Mouse (Mus musculus) testis, postnatal 10 days (tissue): ENCODE data around the gene Spats2.
"Not testable (repeated sequence)": the region's sequence is repeated elsewhere in the genome, so short reads cannot be mapped to it uniquely, and the experiment has no call there.

Experiments used
- DNase-seq: peaks from one replicate; pipeline ENCODE4 v3.0.0; 2021; ENCODE audit warnings: low spot score

Spats2 gene

DNA sequence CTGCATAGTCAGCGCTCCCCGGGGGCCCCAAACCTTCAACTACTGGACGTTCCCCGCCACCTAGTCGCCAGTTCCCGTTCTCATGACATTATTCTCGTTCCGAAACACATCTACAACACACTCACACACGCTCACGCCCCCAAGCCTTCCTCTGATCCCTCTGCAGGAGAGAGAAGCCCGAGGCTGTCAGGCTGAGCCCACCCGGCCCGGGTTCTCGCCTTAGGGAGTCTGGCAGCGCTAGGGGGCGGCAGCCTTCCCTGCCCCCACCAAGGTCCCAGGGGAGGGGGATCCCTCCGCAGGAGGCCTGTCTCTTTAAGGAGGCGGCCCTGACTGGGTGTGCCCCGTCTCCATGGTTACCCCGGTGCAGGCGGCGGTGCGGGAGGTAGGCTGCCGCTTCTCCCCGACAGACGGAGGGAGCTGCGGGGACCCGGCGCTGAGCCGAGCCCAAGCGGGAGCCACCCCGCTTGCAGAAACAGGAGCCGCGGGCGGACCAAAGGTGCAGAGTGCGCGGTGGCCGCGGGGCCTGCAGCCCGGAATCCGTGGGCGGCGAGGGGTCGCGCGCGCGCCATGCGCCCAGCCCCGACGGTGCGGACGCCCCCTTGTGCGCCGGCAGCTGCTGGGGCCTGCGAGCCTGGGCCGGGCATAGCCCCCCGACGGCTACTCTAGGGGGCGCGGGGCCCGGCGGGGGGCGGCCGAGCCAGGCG lies 98.6 kb downstream of the Spats2 start, which contains the start of gene Kcnh3:
Gene Kcnh3, plus strand, starts transcription at position 654 of the 704 bp plus-strand sequence.
- peak; percentile 73 for DNase-seq

DNA sequence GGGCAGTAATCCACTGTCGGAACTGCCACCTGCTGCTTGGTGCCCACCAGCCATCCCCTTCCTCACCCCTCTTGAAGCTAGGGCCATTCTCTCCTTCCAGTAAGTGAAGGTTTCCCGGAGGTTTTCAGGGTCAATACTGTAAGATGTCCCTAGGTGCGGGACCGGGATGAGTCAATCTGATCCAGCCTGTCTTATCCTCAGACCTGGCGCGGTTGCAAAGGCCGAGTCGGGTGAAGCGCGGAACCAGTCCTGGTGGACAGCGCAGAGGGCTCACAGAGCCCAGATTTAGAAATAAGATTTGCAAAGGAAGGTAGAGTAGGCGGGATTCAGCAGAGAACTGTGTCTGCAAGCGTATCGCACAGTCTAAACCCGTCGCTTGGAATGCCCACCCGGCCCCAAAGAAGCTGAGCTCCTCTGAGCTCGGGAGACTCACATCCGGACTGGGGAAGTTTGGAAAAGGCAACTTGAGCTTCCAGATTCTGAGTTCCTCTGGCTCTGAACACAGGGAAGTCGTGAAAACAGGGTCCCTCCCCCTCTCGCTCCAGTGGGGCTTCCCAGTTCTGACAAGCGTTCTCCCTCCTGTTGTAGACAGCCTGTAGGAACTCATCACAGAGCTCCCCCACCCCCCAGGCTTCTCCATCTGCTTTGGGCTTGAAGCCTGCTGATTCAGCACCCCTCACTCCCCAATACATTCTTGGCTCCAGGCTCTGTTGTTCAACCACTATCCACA lies 99.5 kb downstream of the Spats2 start:
- no peak for DNase-seq

DNA sequence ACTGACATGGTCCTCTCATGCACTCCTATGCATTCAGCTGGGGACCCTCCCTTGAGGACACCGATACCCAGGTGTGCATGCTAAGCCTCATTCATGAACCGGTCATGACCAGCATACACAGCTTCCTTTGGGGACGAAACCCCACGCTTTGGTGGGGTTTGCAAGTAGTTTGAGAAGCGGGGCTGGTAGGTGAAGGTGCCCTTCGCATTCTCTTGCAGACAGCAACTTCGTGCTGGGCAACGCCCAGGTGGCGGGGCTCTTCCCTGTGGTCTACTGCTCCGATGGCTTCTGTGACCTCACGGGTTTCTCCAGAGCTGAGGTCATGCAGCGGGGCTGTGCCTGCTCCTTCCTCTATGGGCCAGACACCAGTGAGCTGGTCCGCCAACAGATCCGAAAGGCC lies 100.4 kb downstream of the Spats2 start:
- no peak for DNase-seq

DNA sequence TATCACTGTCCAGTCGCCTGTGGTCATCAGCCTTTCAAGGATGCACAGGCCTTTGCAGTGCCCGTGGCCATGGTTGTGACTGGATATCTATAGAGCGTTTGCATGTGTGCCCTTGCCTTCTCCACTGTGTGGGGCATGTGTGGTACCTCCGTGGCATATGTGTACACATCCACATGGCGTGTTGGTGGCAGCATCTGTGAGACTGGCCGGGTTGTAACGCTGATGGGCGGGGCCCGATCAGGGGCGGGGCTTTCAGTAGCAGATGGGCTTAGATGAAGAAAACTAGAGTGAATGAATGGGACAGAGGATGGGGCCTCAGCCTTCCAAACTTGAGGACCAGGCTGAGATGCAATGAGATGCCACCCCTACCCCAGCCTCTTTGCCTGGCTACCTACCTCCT lies 106.3 kb downstream of the Spats2 start:
- DNase-seq: no peak

DNA sequence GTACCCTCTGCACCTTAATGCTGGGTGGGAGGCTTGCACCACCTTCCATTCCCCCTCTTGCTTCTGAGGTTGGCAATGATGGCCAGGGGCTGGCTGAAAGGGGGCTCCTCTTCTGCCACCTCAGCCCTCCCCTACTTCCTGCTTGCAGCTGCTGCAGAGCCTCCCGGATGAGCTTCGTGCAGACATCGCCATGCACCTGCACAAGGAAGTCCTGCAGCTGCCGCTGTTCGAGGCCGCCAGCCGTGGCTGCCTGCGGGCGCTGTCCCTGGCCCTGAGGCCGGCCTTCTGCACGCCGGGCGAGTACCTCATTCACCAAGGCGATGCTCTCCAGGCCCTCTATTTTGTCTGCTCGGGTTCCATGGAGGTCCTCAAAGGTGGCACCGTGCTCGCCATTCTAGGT lies 108.0 kb downstream of the Spats2 start:
- no peak for DNase-seq

DNA sequence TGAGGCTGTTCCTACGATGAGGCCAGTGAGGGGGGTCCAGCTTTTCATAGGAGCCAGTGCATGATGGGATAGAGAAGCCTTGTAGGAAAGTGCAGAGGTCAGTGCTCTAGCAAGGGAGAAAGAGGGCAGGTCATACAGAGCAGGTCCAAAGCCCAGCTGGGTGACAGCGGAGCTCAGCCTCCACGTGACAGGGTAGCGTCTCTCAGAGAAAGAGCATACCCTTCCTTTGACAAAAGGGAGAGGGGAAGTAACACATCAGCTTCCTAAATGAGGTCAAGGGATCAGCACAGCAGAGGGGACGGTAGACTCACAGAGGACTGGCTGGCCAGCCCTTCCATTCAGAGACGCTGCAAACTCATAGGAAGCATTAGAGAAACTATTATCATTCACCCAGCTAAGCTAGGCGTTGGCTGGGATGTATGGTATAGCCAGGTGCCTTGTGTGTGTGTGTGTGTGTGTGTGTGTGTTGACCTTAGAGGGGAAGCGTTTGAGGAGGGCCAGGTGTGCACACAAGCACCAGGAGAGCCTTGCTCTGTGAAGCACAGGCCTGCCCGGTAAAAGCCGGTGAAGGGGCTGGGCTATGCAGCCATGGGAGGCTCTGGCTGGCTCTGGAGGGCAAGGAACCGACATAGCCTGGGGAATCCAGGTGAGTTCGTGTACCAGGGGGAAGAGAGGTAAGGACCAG lies 108.8 kb downstream of the Spats2 start:
- no peak for DNase-seq

DNA sequence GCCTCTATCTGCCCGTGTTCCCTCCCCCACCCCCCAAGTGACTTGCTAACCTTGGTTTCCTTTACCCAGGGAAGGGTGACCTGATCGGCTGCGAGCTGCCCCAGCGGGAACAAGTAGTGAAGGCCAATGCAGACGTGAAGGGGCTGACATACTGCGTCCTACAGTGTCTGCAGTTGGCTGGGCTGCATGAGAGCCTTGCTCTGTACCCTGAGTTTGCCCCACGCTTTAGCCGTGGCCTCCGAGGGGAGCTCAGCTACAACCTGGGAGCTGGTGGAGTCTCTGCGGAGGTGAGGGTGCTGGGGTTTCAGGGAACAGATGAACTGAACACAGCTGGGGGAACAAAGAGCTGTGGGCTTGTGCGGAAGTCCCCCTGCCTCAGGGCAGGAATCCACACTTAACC lies 112.3 kb downstream of the Spats2 start:
- no peak for DNase-seq

DNA sequence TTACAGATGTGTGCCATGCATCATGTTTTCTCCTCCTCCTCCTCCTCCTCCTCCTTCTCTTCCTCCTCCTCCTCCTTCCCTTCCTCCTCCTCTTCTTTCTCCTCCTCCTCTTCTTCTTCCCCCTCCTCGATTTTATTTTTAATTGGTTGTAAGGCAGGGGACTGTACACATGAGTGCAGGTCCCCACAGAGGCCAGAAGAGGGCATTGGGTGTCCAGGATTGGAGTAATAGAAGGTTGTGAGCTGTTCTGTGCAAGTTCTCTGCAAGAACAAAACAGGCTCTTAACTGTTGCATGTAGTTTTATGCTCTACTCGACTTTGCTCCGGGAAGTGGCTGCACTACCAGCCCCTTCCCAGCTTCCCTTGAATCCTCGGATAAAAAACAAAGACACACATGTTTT lies 114.4 kb downstream of the Spats2 start:
- DNase-seq: no peak

DNA sequence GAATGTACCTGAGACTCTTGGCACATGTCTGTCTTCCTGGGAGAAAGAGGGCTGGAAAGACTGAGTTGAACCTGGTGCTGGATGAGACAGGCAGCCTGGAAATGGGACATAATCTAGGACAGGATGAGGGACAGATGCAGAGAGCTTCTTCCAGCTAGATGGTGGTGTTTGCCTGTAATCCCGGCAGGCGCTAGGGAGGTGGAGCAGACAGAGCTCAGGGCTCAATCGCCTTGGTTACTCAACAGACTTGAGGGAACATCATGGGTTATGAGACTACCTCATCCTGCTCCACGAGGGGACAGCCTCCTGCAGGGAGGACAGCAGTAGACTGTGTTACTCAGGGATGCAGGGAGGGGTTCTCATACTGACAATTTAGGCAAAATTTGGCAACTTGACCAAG lies 115.5 kb downstream of the Spats2 start:
- no peak for DNase-seq

DNA sequence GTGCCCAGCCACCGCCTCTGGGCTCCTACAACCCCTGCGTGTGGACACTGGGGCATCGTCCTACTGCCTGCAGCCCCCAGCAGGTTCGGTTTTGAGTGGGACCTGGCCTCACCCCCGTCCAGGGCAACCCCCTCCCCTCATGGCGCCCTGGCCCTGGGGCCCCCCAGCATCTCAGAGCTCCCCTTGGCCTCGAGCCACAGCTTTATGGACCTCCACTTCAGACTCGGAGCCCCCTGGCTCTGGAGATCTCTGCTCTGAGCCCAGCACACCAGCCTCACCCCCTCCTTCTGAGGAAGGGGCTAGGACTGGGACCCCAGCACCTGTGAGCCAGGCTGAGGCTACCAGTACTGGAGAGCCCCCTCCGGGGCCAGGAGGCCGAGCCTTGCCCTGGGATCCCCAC lies 116.3 kb downstream of the Spats2 start:
- DNase-seq: no peak

DNA sequence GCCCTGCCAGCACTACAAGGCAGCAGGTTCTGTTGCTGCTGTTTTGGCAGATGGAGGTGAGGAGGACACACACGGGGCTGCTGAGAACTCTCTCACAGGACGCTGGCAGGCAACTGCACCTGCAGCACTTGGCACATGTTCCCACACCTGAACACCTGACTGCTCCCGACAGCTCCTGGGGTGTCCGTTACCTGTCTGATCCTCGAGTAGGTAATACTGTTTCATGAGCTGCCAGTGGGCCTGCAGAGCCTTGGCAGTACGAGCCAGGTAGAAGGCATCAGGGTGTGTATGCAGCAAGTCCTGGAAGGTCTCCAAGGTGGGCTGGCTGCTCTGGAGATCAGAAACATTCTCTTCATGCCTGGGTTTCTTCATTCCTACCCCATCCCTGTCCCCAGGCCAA lies 121.0 kb downstream of the Spats2 start:
- DNase-seq: not testable (repeated sequence)

DNA sequence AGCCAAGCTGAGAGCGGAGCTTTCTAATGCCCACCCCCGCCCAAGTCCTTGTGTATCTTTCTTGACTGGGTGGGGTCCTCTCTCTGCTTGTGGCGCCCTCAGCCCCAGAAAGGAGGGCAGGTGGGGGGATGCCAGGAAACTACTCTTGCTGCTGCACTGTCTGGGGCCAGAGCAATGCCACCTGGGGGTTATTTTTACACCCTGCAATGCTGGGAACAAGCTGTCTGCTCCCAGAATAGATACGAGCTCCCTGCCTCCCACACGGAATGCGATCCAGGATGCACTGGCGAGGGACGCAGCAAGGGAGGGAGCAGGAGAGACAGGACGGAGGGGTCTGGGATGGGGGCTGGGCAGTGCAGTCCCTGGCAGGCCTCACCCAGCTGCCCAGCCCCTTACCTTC lies 123.3 kb downstream of the Spats2 start:
- peak; percentile 66 for DNase-seq

DNA sequence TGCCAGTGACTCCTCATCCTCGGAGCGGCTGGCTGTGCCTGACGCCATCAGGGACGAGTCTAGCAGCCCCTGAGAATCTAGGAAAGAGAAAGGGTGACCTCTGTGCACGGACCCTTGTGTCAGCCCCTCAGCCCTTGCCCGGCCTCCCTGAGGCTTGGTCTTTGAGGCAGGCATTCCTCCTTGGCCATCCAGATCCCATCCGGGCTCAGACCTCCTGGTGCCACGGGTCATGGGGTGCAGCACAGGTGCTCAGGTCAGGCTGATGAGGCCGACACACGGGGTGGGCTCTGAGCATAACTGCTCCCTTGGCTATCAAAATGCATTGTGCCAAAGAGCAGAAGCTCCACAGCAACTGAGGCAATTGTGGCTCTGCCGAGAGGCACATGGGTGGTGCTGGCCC lies 124.2 kb downstream of the Spats2 start:
- no peak for DNase-seq

DNA sequence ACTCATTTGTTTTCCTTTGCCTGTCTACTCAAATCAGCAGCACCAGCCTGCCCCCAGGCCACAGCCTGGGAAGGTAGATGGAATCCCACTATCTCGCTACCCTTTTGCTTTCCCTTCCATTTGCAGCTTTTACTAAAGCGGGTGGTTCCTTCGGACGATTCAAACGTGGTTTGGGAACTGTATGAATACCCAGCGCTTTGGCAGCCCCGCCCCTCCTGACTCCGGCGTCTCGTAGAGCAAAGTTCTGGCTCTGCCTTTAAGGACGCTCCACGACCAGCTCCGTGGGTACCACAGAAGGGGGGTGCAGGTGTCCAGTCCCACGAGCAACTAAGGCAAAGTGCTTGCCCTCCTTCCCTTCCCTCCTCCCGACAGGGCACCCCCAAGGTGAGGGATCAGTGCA lies 125.4 kb downstream of the Spats2 start:
- DNase-seq: not testable (repeated sequence)

DNA sequence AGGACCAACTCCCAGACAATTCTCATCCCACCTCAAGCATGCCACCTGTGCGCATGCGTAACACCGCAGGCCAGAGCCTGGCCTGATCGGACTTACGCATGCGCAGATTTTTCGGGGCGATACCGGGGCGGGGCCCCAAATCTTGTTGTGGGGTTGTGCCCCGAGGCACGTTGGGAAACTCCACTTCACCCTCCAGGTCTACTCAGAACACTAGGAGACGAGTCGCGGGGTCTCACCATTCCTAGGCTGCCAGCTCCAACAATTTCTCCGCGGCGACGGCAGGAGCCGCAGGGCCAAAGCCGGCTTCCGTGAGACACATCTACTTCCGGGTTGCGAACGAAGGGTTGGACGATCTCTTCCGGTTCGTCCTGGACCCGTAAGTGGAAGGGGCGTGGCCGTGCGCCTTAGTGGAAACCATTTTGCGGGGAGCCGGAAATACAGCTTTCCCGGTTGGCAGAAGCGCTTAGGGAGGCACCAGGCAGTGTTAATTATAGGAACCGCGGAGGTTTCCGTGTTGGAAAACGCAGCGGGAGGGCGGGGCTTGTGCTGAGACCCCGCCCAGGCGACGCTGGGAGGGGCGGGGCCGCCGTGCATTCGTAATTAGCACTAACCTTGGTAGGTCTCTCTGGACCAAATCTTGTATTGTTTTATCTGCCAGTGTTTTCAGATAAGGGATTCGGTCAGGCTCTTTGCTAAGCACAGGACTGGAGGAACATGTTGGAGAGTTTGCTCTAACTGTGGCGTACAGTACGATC lies 126.1 kb downstream of the Spats2 start, which contains the start of gene Mcrs1:
Gene Mcrs1, minus strand, starts transcription at position 336 of the 755 bp plus-strand sequence.
- DNase-seq: peak; percentile 98

DNA sequence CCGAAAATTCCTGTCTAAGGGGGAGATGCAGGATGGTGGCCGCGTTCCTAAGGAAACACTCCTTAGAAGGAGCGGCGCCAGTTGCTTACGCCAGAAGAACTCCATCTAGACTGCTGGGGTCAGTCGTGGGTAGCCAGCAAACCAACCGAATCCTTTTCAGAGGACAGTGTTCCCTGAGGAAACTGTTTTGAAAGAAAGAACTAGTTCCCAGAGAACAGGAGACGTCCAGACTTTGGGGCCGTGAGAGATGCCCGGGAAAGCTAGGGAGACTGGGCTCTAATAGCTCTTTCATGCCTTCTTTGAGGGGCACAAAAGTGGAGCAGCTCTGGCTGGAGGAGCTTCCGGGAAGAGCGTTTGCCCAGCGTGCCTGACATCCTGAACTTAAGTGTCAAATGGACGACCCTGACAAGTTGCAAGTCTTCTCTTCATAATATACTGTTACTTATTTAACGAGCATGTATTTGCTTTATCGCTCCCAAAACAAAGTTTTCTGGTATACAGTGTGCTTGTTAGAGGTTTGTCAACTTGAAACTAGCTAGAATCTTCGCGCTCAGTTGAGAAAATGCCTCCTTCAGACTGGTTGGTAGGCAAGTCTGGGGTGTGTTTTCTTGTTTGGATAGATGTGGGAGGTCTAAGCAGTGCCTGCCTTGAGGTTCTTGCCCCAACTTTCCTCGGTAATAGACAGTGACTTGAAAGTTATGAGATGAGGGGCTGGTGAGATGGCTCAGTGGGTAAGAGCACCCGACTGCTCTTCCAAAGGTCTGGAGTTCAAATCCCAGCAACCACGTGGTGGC lies 126.9 kb downstream of the Spats2 start:
- DNase-seq: no peak

DNA sequence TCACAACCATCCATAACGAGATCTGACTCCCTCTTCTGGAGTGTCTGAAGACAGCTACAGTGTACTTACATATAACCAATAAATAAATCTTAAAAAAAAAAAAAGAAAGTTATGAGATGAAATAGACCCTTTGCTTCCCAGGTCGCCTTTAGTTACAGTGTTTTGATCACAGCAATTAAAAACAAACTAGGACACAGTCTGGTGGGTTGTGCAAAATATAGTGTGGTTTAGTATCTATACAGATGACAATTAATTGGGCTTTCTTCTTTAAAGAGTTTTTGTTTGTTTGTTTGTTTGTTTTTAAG lies 127.4 kb downstream of the Spats2 start:
- not testable (repeated sequence) for DNase-seq

DNA sequence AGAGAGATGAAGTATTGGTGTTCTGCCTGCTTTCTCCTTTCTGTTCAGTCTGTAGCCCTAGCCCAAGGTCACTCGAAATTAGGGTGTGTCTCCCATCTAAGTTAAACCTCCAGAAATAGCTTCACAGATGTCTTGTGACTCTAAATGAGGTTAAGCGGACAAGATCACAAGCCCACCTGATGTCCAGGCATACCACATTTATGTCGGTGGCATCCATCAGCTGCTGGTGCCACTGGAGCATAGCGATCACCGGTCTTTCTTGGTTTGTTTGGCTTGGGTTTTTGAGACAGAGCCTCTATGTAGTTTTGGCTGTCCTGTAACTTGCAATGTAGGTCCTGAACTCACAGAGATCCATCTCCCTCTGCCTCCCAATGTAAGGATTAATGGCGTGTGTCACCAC lies 128.1 kb downstream of the Spats2 start:
- DNase-seq: no peak

DNA sequence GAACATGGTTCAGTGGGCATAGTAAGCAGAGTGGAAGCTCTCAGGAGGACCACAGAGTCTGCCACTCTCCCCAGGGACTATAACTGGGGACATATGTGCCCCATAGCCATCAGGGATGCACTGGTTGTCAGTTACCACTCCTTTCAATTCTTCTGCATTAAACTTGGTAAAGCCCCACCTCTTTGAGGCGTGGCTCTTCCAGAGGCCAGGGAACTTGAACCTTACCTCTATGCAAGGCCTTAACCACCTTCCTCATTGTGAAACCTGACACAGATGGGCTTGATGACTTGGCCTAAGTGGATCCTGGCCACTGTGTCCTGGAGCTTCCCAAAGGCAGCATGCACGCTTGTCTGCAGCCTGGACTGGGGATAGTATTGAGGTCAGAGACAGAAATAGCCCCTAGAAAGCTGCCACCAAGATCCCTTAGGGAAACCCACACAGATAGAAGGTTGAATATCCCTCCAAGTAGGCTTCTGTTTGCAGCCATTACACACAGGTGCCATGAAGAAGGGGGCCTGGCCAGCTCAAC lies 128.8 kb downstream of the Spats2 start:
- no peak for DNase-seq

DNA sequence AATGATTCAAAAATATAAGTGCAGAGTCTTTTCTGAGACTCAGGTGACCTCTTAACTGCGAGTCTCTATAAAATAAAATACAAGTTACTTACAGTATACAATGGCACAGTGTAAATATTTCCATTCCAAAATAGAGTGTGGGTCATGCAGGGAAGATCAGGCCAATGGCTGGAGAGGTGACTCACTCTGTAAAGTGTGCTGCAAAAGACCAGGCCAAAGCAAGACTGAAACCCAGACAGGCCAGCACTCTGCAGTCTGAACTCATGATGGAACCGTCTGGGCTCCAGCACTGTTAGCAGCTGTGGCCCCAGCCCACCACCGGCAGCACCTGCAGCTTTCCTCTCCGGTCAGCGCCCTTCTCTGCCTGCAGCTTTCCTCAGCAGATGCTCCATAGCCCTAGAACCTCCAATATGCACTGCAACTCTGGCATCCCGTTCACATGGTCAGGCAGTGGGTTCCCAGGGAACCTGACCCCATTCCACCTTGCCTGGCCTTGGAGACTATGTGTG lies 129.6 kb downstream of the Spats2 start:
- no peak for DNase-seq

DNA sequence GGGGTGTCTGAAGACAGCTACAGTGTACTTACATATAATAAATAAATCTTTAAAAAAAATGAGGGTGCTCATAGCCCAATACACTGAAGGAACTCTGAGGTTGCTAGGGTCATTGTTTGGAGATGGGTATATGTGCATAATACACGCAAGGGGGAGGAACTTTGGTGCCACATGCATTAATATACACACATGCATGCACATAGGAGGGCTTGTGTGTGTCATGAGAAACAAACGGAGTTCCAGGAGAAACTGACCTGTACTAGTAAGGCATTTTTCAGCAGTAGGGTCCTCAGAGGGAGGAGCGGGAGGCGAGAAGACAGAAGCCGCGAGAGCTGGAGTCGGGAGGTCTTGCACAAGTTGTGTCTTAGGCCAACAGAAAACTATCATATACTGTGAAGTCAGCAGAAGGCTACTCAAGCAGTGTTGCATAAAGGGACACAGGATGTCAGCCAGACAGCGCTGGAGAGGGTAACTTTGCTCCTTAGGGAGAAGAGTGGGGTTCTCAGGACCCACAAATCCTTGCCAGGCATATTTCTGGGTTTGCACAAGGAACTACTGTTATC lies 133.5 kb downstream of the Spats2 start:
- DNase-seq: no peak
